Mouse (Mus musculus) limb, embryonic 14.5 days (tissue): ENCODE measurements around the gene Chn2. TPM values are rescaled to one million over a fixed set of nuclear protein-coding genes. Genes with fewer than 3 reads are reported as not detected.

Source experiments
- ATAC-seq: fragments of 200-750 bp; cut with Nextera tagmentation; 2 replicates; pipeline ENCODE4 v1.8.0; 2017; ENCODE audit warnings: low read depth, moderate number of reproducible peaks, moderate TSS enrichment; ENCODE audit not compliant: low FRiP score
- DNase-seq: peaks from one replicate; pipeline ENCODE4 v3.0.0-alpha.2; 2015; ENCODE audit warnings: low spot score
- H3K27ac ChIP-seq: fragments of 300-500 bp; sonication (generic); replicated peaks from 2 replicates; pipeline ENCODE4 v1.5.1; 2014; ENCODE audit warnings: low read depth, mild to moderate bottlenecking, low read length, moderate library complexity, mixed read lengths
- H3K27me3 ChIP-seq: fragments of 300-500 bp; sonication (generic); 2 replicates; pipeline ENCODE4 v1.6.1; 2014; ENCODE audit warnings: low read length, mixed read lengths; ENCODE audit not compliant: control insufficient read depth, insufficient read depth
- H3K36me3 ChIP-seq: fragments of 300-500 bp; sonication (generic); 2 replicates; pipeline ENCODE4 v1.6.1; 2014; ENCODE audit warnings: mild to moderate bottlenecking, low read length, moderate library complexity, mixed read lengths; ENCODE audit not compliant: control insufficient read depth, insufficient read depth
- H3K4me1 ChIP-seq: fragments of 300-500 bp; sonication (generic); 2 replicates; pipeline ENCODE4 v1.6.1; 2014; ENCODE audit warnings: antibody characterized with exemption, low read length, mixed read lengths; ENCODE audit not compliant: control insufficient read depth, insufficient read depth
- H3K4me2 ChIP-seq: fragments of 300-500 bp; sonication (generic); replicated peaks from 2 replicates; pipeline ENCODE4 v1.6.1; 2014; ENCODE audit warnings: low read depth, mild to moderate bottlenecking, low read length, moderate library complexity; ENCODE audit not compliant: severe bottlenecking
- H3K4me3 ChIP-seq: fragments of 300-500 bp; sonication (generic); replicated peaks from 2 replicates; pipeline ENCODE4 v1.5.1; 2014; ENCODE audit warnings: low read length
- H3K9ac ChIP-seq: fragments of 300-500 bp; sonication (generic); 2 replicates; pipeline ENCODE4 v1.6.1; 2014; ENCODE audit warnings: mild to moderate bottlenecking, low read depth, low read length, moderate library complexity; ENCODE audit not compliant: severe bottlenecking
- H3K9me3 ChIP-seq: fragments of 300-500 bp; sonication (generic); 2 replicates; pipeline ENCODE4 v1.6.1; 2016; ENCODE audit warnings: low read length; ENCODE audit not compliant: control insufficient read depth
- POLR2A ChIP-seq: fragments of 200-500 bp; IDR thresholded peaks from 2 replicates; pipeline ENCODE4 v1.8.0; 2012; ENCODE audit warnings: inconsistent platforms, mild to moderate bottlenecking, moderate library complexity, borderline replicate concordance; ENCODE audit not compliant: insufficient read depth, insufficient read length; ENCODE audit errors: extremely low read depth
- WGBS: fragments of 180-500 bp; shearing (Covaris S2); extraction: QIAGEN DNeasy Blood & Tissue Kit; methylation state at CpG from one replicate; pipeline ENCODE4 v1.1.7; 2014; 5-methylcytosine and 5-hydroxymethylcytosine counted together
- polyA plus RNA-seq, 2 experiments: library from polyadenylated mRNA; depleted of rRNA in 1 of 2; stranded (reverse) in 1 of 2; unstranded in 1 of 2; fragments of >200 nt; fragmentation: Nextera tagmentation in 1 of 2; extraction: Ambion mirVana in 1 of 2; gene quantifications; 2 replicates each; pipeline versions ENCODE4 v1.2.1 to v1.2.3; 2012 to 2014

The Chn2 gene
- polyA plus RNA-seq, 2 experiments: 11.5 to 14.3 TPM

- H3K4me3 ChIP-seq: no peak overlapping the region
- 36% methylated on average over 10 of the region's 10 CpGs for WGBS
- no peaks in the 10 kb centered on the region for H3K36me3 ChIP-seq
- no peak for TF ChIP-seq POLR2A
- DNase-seq: no peak
- H3K27ac ChIP-seq: no peak overlapping the region
- H3K9me3 ChIP-seq: no peaks in the 10 kb centered on the region
- peaks cover 29% of the 10 kb centered on the region for H3K4me1 ChIP-seq
- ATAC-seq: no peak
- no peak overlapping the region for H3K4me2 ChIP-seq
- H3K27me3 ChIP-seq: peaks cover 27% of the 10 kb centered on the region
- no peak overlapping the region for H3K9ac ChIP-seq
These were observed 292.4 kb downstream of the Chn2 start for GRCm38 (mm10) chr6:54331765-54332164.

- H3K4me3 ChIP-seq: no peak overlapping the region
- H3K27me3 ChIP-seq: peaks cover 23% of the 10 kb centered on the region
- DNase-seq (no peak), ATAC-seq (no peak; the same call in 1 of the 2 replicates)
- H3K4me1 ChIP-seq: peaks cover 25% of the 10 kb centered on the region
- WGBS: 32% methylated on average over 8 of the region's 8 CpGs
- H3K36me3 ChIP-seq: no peaks in the 10 kb centered on the region
- H3K27ac ChIP-seq: no peak overlapping the region
- no peak for TF ChIP-seq POLR2A
- H3K4me2 ChIP-seq: no peak overlapping the region
- no peak overlapping the region for H3K9ac ChIP-seq
- no peaks in the 10 kb centered on the region for H3K9me3 ChIP-seq
These were observed 292.8 kb downstream of the Chn2 start for GRCm38 (mm10) chr6:54332203-54332602.

DNA sequence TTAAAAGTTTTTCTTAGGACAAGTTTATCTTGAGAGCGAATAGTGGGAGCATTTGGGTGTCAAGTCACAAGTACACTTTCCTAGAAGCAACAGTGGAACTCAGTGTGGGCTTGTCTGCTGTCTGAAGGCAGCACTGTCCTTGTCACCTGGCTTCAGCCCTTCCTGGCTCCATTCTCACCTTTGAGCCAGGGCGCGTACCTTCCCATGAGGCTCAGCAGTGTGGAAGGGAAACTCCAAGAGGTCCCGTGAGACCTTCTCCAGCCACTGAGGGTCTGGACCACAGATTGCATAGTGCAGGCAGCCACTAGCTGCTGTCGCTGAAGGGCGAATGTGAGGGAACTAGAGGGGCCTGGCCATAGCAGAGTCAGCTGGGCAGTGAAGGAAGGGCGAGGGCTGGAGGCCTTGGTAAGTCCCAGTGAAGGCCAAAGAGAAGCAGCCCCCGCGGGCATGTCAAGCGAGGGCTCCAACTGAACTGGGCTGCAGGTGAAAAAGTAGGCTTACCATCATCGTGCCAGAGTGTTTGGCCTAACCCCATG lies 293.8 kb downstream of the Chn2 start:
- no peak for DNase-seq
- Histone ChIP-seq H3K27me3 (peaks cover 15% of the 10 kb centered on the region), H3K4me2 (no peak overlapping the region), H3K4me3 (no peak overlapping the region), H3K9me3 (no peaks in the 10 kb centered on the region), H3K9ac (no peak overlapping the region), H3K36me3 (no peaks in the 10 kb centered on the region), H3K4me1 (peaks cover 20% of the 10 kb centered on the region), H3K27ac (no peak overlapping the region)
- TF ChIP-seq POLR2A: no peak
- WGBS: 47% methylated on average over 11 of the region's 11 CpGs
- no peak for ATAC-seq

DNA sequence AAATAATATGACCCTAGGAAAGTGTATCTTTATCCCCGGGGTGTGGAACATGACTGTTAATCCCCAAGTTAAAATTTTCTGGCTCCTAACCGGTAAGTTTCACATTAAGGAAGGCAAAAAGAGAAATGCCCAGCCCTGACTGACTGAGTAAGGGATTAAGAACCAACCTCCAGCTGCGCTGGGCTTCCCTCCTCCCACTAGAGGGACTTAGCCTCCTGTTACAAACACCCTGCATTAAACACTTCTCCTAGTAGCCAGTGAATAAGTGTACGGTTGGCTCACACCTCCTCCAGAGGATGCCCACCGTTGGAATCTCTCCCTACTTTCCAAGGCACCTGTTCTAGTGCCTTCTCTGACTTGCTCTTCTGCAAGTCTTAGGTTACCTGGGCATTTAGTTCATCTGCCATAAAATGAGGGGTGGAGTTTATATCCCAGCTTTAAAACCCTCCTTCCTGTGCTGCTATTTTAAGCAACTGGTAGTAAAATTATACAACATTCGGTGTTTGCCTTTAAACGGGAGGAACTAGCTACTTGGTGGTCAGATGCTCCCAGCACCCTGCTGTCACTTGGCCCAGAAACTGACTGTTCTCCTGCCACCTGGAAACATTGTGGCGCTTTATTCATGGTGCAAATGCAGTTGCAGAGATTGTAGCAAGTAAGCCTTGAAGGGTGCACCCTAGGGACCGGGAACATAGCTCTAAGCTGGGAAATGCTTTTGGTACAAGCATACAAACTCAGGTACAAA lies 294.5 kb downstream of the Chn2 start:
- no peak overlapping the region for H3K4me3 ChIP-seq
- WGBS: 22% methylated on average over 9 of the region's 9 CpGs
- H3K4me2 ChIP-seq: no peak overlapping the region
- H3K4me1 ChIP-seq: peaks cover 20% of the 10 kb centered on the region
- H3K9me3 ChIP-seq: no peaks in the 10 kb centered on the region
- ATAC-seq (no peak), DNase-seq (no peak)
- no peak overlapping the region for H3K9ac ChIP-seq
- no peak for TF ChIP-seq POLR2A
- no peaks in the 10 kb centered on the region for H3K36me3 ChIP-seq
- no peak overlapping the region for H3K27ac ChIP-seq
- H3K27me3 ChIP-seq: 0 out of 2 replicates have a peak, but pooled peaks cover 9% of the 10 kb centered on the region

- H3K4me3 ChIP-seq: no peak overlapping the region
- H3K27ac ChIP-seq: no peak overlapping the region
- ATAC-seq (no peak), DNase-seq (no peak)
- no peaks in the 10 kb centered on the region for H3K36me3 ChIP-seq
- WGBS: 63% methylated on average over 6 of the region's 6 CpGs
- no peak overlapping the region for H3K4me2 ChIP-seq
- TF ChIP-seq POLR2A: no peak
- 0 out of 2 replicates have a peak, but pooled peaks cover 3% of the 10 kb centered on the region for H3K27me3 ChIP-seq
- H3K9me3 ChIP-seq: no peaks in the 10 kb centered on the region
- peaks cover 14% of the 10 kb centered on the region; the same call in 1 of the 2 replicates for H3K4me1 ChIP-seq
- no peak overlapping the region for H3K9ac ChIP-seq
These were observed 298.0 kb downstream of the Chn2 start for GRCm38 (mm10) chr6:54337321-54337720.
